Mouse (Mus musculus): ENCODE results near the gene Ksr1.

DNA sequence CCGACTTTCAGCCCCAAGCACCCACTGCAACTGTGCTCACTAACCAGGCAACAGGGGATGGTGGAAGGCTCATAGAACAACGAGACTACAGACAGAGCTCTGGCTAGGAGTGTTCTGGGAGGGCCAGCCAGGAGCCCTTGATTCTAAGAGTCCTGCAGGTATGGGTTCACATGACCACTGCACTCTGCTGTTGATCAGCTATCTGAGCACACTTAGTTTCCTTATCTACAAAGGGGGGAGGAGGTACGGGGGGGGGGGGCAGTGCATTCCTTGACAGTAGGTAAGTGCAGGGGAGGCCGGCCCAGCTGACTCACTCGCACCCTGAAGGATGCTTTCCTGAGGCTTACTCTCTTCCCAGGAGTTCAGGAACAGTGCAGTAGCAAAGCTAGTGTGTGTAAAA lies 61.1 kb downstream of the Ksr1 start:
- TF ChIP-seq CTCF (IDR thresholded peaks at IDR 0.05; ENCODE audit: extremely low read depth, insufficient read length, insufficient replicate concordance, low read depth, low read length), result no peak
- TF ChIP-seq POLR2A (IDR thresholded peaks at IDR 0.05; ENCODE audit: low read depth, low read length), result no peak
